Comparison of ENCODE assay signal across 8 mouse cellular contexts in the genomic region with DNA sequence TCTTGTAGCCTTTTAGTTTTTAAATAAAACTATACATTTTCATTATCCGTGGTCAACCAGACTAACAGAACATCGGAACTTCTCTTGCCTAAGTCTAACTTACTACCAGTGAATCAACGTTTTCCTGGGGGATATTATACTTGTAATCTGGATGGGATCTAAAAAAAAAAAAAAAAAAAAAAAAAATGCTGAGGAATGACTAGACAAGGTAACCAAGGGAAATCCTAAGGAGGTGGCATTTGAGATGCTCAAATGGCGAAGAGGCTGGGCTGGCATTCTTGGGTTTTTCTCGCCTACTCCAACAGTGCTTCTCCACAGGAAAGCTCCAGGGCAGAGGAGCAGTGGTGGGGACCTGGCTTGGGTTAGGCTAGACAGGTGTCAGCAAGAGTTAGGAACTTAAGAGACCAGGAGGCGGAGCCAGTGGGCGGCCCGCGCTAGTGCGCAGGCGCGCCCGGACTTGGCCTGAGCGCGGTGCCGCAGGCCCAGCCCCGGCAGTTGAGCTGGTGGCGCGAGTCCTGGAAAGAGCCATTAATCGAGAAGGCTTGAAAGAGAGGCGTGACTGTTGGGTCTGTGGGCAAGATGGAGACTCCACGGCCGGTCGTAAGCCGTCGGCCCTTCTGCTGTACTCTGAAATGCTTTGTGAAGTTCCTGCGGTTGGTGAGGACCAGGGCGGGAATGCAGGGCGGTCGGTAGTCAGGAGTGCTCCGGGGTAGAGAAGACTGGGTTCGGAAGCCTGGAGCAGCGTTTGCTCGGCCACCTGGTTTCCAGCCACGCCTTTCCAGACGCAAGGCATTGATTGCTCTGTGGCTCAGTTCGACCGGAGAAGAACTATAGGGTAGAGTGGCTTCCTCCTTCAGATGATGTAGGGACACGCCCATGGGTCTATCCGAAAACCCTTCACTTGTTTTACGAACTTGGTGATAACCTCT. TPM values are rescaled to one million over a fixed set of nuclear protein-coding genes. Genes with fewer than 3 reads are reported as not detected.
DNase-seq lines count a peak whose midpoint lies in the region; ATAC-seq and TF ChIP-seq lines count a peak whose summit lies in the region.

A gene (plus strand): TSS at position 423 of the 929 bp plus-strand sequence.

- DNase-seq in brain, adult 2 months (ENCODE audit: low read depth, low spot score): peak; percentile 91
- DNase-seq in natural killer cell, adult 2 months (ENCODE audit: low spot score in 2 of 2): peak; percentile 84 to 86

- H3K79me3 ChIP-seq in C2C12 (ENCODE audit: low read depth): no peaks in the 10 kb centered on the region

- no peaks in the 10 kb centered on the region for H3K36me3 ChIP-seq in C2C12 (ENCODE audit: control insufficient read depth, insufficient read depth)
- no peaks in the 10 kb centered on the region for H3K36me3 ChIP-seq in heart, embryonic 11.5 days (ENCODE audit: control insufficient read depth, insufficient read depth, low read length)
- H3K36me3 ChIP-seq in kidney, embryonic 16.5 days (ENCODE audit: insufficient read depth, low read length): no peaks in the 10 kb centered on the region
- no peaks in the 10 kb centered on the region for H3K36me3 ChIP-seq in liver, embryonic 12.5 days
- no peaks in the 10 kb centered on the region for H3K36me3 ChIP-seq in stomach, embryonic 15.5 days

- no peak for TF ChIP-seq CTCF in C2C12 (IDR thresholded peaks at IDR 0.05; ENCODE audit: control insufficient read depth, insufficient read depth, insufficient read length)

- H3K4me1 ChIP-seq in heart, embryonic 11.5 days (ENCODE audit: control insufficient read depth, insufficient read depth, low read length): 0 out of 2 replicates have a peak, but pooled peaks cover 7% of the 10 kb centered on the region
- H3K4me1 ChIP-seq in kidney, embryonic 16.5 days (ENCODE audit: insufficient read depth, low read length): peaks cover 27% of the 10 kb centered on the region
- peaks cover 42% of the 10 kb centered on the region for H3K4me1 ChIP-seq in liver, embryonic 12.5 days
- peaks cover 13% of the 10 kb centered on the region for H3K4me1 ChIP-seq in stomach, embryonic 15.5 days

- peak within 1 kb of the TSS; percentile 66 for H3ac ChIP-seq in C2C12 (ENCODE audit: control insufficient read depth, insufficient read length, low read depth)

- peak within 1 kb of the TSS; percentile 82 for H3K4me3 ChIP-seq in C2C12 (ENCODE audit: insufficient read depth, poor library complexity, severe bottlenecking)
- peak within 1 kb of the TSS; percentile 65 for H3K4me3 ChIP-seq in heart, embryonic 11.5 days (ENCODE audit: low read depth, low read length)
- H3K4me3 ChIP-seq in kidney, embryonic 16.5 days (ENCODE audit: low read length): peak within 1 kb of the TSS; percentile 69
- H3K4me3 ChIP-seq in liver, embryonic 12.5 days: peak within 1 kb of the TSS; percentile 71
- H3K4me3 ChIP-seq in stomach, embryonic 15.5 days (replicated peaks): peak within 1 kb of the TSS; percentile 77

- H3K27me3 ChIP-seq in C2C12 (ENCODE audit: control insufficient read depth, insufficient read depth, insufficient read length): no peaks in the 10 kb centered on the region
- H3K27me3 ChIP-seq in heart, embryonic 11.5 days (ENCODE audit: control insufficient read depth, insufficient read depth, low read length): no peaks in the 10 kb centered on the region
- no peaks in the 10 kb centered on the region for H3K27me3 ChIP-seq in kidney, embryonic 16.5 days (ENCODE audit: insufficient read depth, low read length)
- H3K27me3 ChIP-seq in liver, embryonic 12.5 days (replicated peaks): no peaks in the 10 kb centered on the region
- H3K27me3 ChIP-seq in stomach, embryonic 15.5 days (replicated peaks): no peaks in the 10 kb centered on the region

- peak; percentile 88 for ATAC-seq in erythroblast, adult 5-6 weeks (replicated peaks; ENCODE audit: low FRiP score, poor library complexity, severe bottlenecking)
- peak; percentile 89 for ATAC-seq in heart, embryonic 11.5 days (replicated peaks; ENCODE audit: insufficient number of reproducible peaks, low FRiP score, low TSS enrichment)
- peak; percentile 86 for ATAC-seq in kidney, embryonic 16.5 days (ENCODE audit: low FRiP score, low TSS enrichment)
- peak; percentile 86 for ATAC-seq in liver, embryonic 12.5 days
- ATAC-seq in stomach, embryonic 15.5 days (ENCODE audit: insufficient read depth, low FRiP score, low read depth): peak; percentile 88

- H3K4me2 ChIP-seq in heart, embryonic 11.5 days: peak within 1 kb of the TSS; percentile 72
- H3K4me2 ChIP-seq in kidney, embryonic 16.5 days (replicated peaks; ENCODE audit: low read depth, low read length): peak within 1 kb of the TSS; percentile 83
- peak within 1 kb of the TSS; percentile 85 for H3K4me2 ChIP-seq in liver, embryonic 12.5 days
- H3K4me2 ChIP-seq in stomach, embryonic 15.5 days: peak within 1 kb of the TSS; percentile 76

- peak within 1 kb of the TSS; percentile 71; the same call in 1 of the 2 replicates for H3K27ac ChIP-seq in heart, embryonic 11.5 days (ENCODE audit: low read depth, low read length)
- H3K27ac ChIP-seq in kidney, embryonic 16.5 days (ENCODE audit: low read length): peak within 1 kb of the TSS; percentile 90
- H3K27ac ChIP-seq in liver, embryonic 12.5 days: peak within 1 kb of the TSS; percentile 83
- peak within 1 kb of the TSS; percentile 93 for H3K27ac ChIP-seq in stomach, embryonic 15.5 days

- peak within 1 kb of the TSS; percentile 78 for H3K9ac ChIP-seq in heart, embryonic 11.5 days (ENCODE audit: low read depth, low read length)
- peak within 1 kb of the TSS; percentile 73 for H3K9ac ChIP-seq in kidney, embryonic 16.5 days (replicated peaks; ENCODE audit: low read length)
- peak within 1 kb of the TSS; percentile 73 for H3K9ac ChIP-seq in liver, embryonic 12.5 days
- H3K9ac ChIP-seq in stomach, embryonic 15.5 days: peak within 1 kb of the TSS; percentile 61

- peaks cover 18% of the 10 kb centered on the region for H3K79me2 ChIP-seq in C2C12 (ENCODE audit: control insufficient read depth, insufficient read depth)

- WGBS in heart, embryonic 11.5 days (ENCODE audit: insufficient replicate concordance): 3% methylated on average over 41 of the region's 41 CpGs
- 4% methylated on average over 41 of the region's 41 CpGs for WGBS in kidney, embryonic 16.5 days
- 4% methylated on average over 41 of the region's 41 CpGs for WGBS in liver, embryonic 12.5 days (ENCODE audit: insufficient replicate concordance)
- 4% methylated on average over 41 of the region's 41 CpGs for WGBS in stomach, embryonic 15.5 days

- no peaks in the 10 kb centered on the region for H3K9me3 ChIP-seq in heart, embryonic 11.5 days (replicated peaks; ENCODE audit: control insufficient read depth, low read length)
- H3K9me3 ChIP-seq in kidney, embryonic 16.5 days (ENCODE audit: low read length): no peaks in the 10 kb centered on the region
- no peaks in the 10 kb centered on the region for H3K9me3 ChIP-seq in liver, embryonic 12.5 days (replicated peaks)
- H3K9me3 ChIP-seq in stomach, embryonic 15.5 days: no peaks in the 10 kb centered on the region

TF ChIP-seq in C2C12, 6 proteins besides CTCF, POLR2A, EP300 and RAD21:
- TF ChIP-seq MYOD1 (IDR thresholded peaks at IDR 0.05; ENCODE audit: control insufficient read depth, insufficient read length, low read depth) (no peak), MYOG (IDR thresholded peaks at IDR 0.05; ENCODE audit: control insufficient read depth, extremely low read depth, insufficient read length) (no peak), FOSL1 (IDR thresholded peaks at IDR 0.05; ENCODE audit: insufficient read depth, low read length, poor library complexity, severe bottlenecking) (no peak), CEBPB (IDR thresholded peaks at IDR 0.05; ENCODE audit: low read depth) (no peak), USF1 (IDR thresholded peaks at IDR 0.05; ENCODE audit: low read depth) (no peak), MAX (IDR thresholded peaks at IDR 0.05) (no peak)

RNA-seq across cellular contexts. Expression of the gene that starts here (rescaled TPM):
- 19.4 TPM for polyA plus RNA-seq in C2C12 (2012; fragmentation: generic; extraction: Trizol)
- 19.2 and 51.7 TPM in 2 replicates for total RNA-seq in erythroblast, adult 5-6 weeks (2015; ENCODE audit: low replicate concordance)
- 5.2 and 9.8 TPM in 2 replicates for total RNA-seq in erythroblast, adult 5-6 weeks (2017; ENCODE audit: low replicate concordance)
- polyA plus RNA-seq in heart, embryonic 11.5 days (2014; fragmentation: Nextera tagmentation; extraction: Ambion mirVana): 27.0 and 30.0 TPM in 2 replicates
- 40.0 and 46.7 TPM in 2 replicates for polyA plus RNA-seq in kidney, embryonic 16.5 days (2015; fragmentation: Nextera tagmentation; extraction: Ambion mirVana)
- polyA plus RNA-seq in liver, embryonic 12.5 days (2016; fragmentation: Nextera tagmentation; extraction: Ambion mirVana): 20.6 and 21.6 TPM in 2 replicates
- polyA plus RNA-seq in stomach, embryonic 15.5 days (2015; fragmentation: Nextera tagmentation; extraction: Ambion mirVana): 42.5 and 52.6 TPM in 2 replicates

Comparison
In these comparisons a context has a peak if more than half of its experiments do, and no peak if none do; other contexts are left out.
1. Peak in every context shown above with its lines: DNase-seq, ATAC-seq, H3K4me3 ChIP-seq and H3K27ac ChIP-seq.